In genomic region chr13:44982799-44983198, GRCm38 (mm10) we compare ENCODE assay signal across 16 mouse cellular contexts.
"Had no signal": no experiment of that assay in that cellular context is flagged by ENCODE, and none has a peak within 500 bp of the region (broad histone marks: within the 10 kb centered on the region; RNA-seq: fewer than 3 reads in every experiment).

No protein-coding gene starts in this region.

- H3K27ac ChIP-seq: left cerebral cortex, adult 2 months; limb, embryonic 10.5 days; liver, embryonic 14.5 days; macrophage; midbrain, embryonic 10.5 days; neural tube, embryonic 12.5 days; stomach, postnatal 0 days had no signal

- DNase-seq: kidney, adult 8-10 months; kidney, postnatal 25 days; lung, embryonic 14.5 days; lung, postnatal 10 days; midbrain, embryonic 14.5 days; right cerebral cortex, postnatal 25 days; thymus, adult 18-20 months; thymus, postnatal 14 days had no signal

- H3K9ac ChIP-seq: liver, embryonic 14.5 days; lung, embryonic 14.5 days; neural tube, embryonic 12.5 days had no signal

- H3K4me3 ChIP-seq: left cerebral cortex, adult 2 months; limb, embryonic 10.5 days; midbrain, embryonic 10.5 days; neural tube, embryonic 12.5 days had no signal

- H3K4me2 ChIP-seq: lung, embryonic 14.5 days; neural tube, embryonic 12.5 days had no signal

- H3K4me1 ChIP-seq: midbrain, embryonic 10.5 days; neural tube, embryonic 12.5 days had no signal

- H3K27me3 ChIP-seq: neural tube, embryonic 12.5 days had no signal

- ATAC-seq: intestine, embryonic 16.5 days had no signal

- H3K9me3 ChIP-seq: limb, embryonic 10.5 days; midbrain, embryonic 10.5 days; neural tube, embryonic 12.5 days had no signal
